Comparison of ENCODE assay signal across 8 mouse cellular contexts in genomic region chr15:78778077-78778870, GRCm38 (mm10). TPM values are rescaled to one million over a fixed set of nuclear protein-coding genes. Genes with fewer than 3 reads are reported as not detected.
DNase-seq lines count a peak whose midpoint lies in the region; ATAC-seq lines count a peak whose summit lies in the region.

No protein-coding gene starts in this region.

- peaks cover 18% of the 10 kb centered on the region for H3K4me1 ChIP-seq in heart, embryonic 15.5 days (replicated peaks)
- H3K4me1 ChIP-seq in liver, embryonic 13.5 days (replicated peaks) = peaks cover 21% of the 10 kb centered on the region
- peaks cover 13% of the 10 kb centered on the region for H3K4me1 ChIP-seq in neural tube, embryonic 15.5 days

- peak; percentile 71 for ATAC-seq in CD4-positive, CD25-positive, alpha-beta regulatory T cell, adult 4 months
- 0 out of 2 replicates have a peak, but pooled peaks have one; percentile 27 for ATAC-seq in erythroid progenitor cell, adult 5-6 weeks (replicated peaks; ENCODE audit: low FRiP score, poor library complexity, severe bottlenecking)
- ATAC-seq in heart, embryonic 15.5 days (replicated peaks; ENCODE audit: insufficient number of reproducible peaks, insufficient read depth, low FRiP score, low read depth) = peak; percentile 34; the same call in 1 of the 2 replicates
- ATAC-seq in liver, embryonic 13.5 days (ENCODE audit: low read depth) = peak; percentile 30; the same call in 1 of the 2 replicates
- peak; percentile 40; the same call in 1 of the 2 replicates for ATAC-seq in neural tube, embryonic 15.5 days (ENCODE audit: low FRiP score)

- H3K4me3 ChIP-seq in heart, embryonic 15.5 days = no peak overlapping the region
- H3K4me3 ChIP-seq in liver, embryonic 13.5 days (replicated peaks) = no peak overlapping the region
- no peak overlapping the region for H3K4me3 ChIP-seq in neural tube, embryonic 15.5 days (replicated peaks)

- H3K36me3 ChIP-seq in heart, embryonic 15.5 days = peaks cover 14% of the 10 kb centered on the region; the same call in 1 of the 2 replicates
- H3K36me3 ChIP-seq in liver, embryonic 13.5 days = peaks cover 11% of the 10 kb centered on the region
- H3K36me3 ChIP-seq in neural tube, embryonic 15.5 days = no peaks in the 10 kb centered on the region

- H3K9me3 ChIP-seq in heart, embryonic 15.5 days (replicated peaks) = no peaks in the 10 kb centered on the region
- no peaks in the 10 kb centered on the region for H3K9me3 ChIP-seq in liver, embryonic 13.5 days (replicated peaks)
- H3K9me3 ChIP-seq in neural tube, embryonic 15.5 days (replicated peaks) = no peaks in the 10 kb centered on the region

- no peak overlapping the region for H3K4me2 ChIP-seq in heart, embryonic 15.5 days
- no peak overlapping the region for H3K4me2 ChIP-seq in liver, embryonic 13.5 days
- H3K4me2 ChIP-seq in neural tube, embryonic 15.5 days = no peak overlapping the region

- H3K9ac ChIP-seq in heart, embryonic 15.5 days = no peak overlapping the region
- no peak overlapping the region for H3K9ac ChIP-seq in liver, embryonic 13.5 days
- H3K9ac ChIP-seq in neural tube, embryonic 15.5 days (replicated peaks) = no peak overlapping the region

- DNase-seq in brain, adult 2 months (ENCODE audit: low read depth, low spot score) = peak; percentile 95
- DNase-seq in kidney, postnatal 25 days = peak; percentile 96 to 97
- DNase-seq in liver, embryonic 13.5 days = peak; percentile 48
- DNase-seq in testis, postnatal 10 days (ENCODE audit: low spot score) = peak; percentile 91

- no peaks in the 10 kb centered on the region for H3K27me3 ChIP-seq in heart, embryonic 15.5 days
- no peaks in the 10 kb centered on the region; the same call in 1 of the 2 replicates for H3K27me3 ChIP-seq in liver, embryonic 13.5 days
- no peaks in the 10 kb centered on the region; the same call in 1 of the 2 replicates for H3K27me3 ChIP-seq in neural tube, embryonic 15.5 days (replicated peaks)

- 0 out of 2 replicates have a peak overlapping the region, but pooled peaks have one; percentile 16 for H3K27ac ChIP-seq in heart, embryonic 15.5 days
- H3K27ac ChIP-seq in liver, embryonic 13.5 days = peak overlapping the region; percentile 37; the same call in 1 of the 2 replicates
- H3K27ac ChIP-seq in neural tube, embryonic 15.5 days (replicated peaks) = peak overlapping the region; percentile 33; the same call in 1 of the 2 replicates

- WGBS in heart, embryonic 15.5 days = 65% methylated on average over 13 of the region's 15 CpGs
- 65% methylated on average over 13 of the region's 15 CpGs for WGBS in liver, embryonic 13.5 days (ENCODE audit: insufficient replicate concordance)
- 49% methylated on average over 13 of the region's 15 CpGs for WGBS in neural tube, embryonic 15.5 days

RNA-seq across cellular contexts. Expression of gene Mfng, which starts 5.0 kb away (rescaled TPM):
- polyA plus RNA-seq in CD4-positive, CD25-positive, alpha-beta regulatory T cell, adult 4 months (2017; shearing (Covaris generic)) = 100 to 1,000 TPM in 1 of 2 experiments, 10 to 100 TPM in 1; 61.3 to 136 TPM
- 1.7 and 1.8 TPM in 2 replicates for total RNA-seq in erythroid progenitor cell, adult 5-6 weeks (2015; ENCODE audit: low replicate concordance)
- 2.3 TPM in 1 of 2 replicates, not detected in the other for total RNA-seq in erythroid progenitor cell, adult 5-6 weeks (2017; ENCODE audit: low replicate concordance)
- 13.6 and 21.0 TPM in 2 replicates for polyA plus RNA-seq in heart, embryonic 15.5 days (2015; fragmentation: Nextera tagmentation; extraction: Ambion mirVana)
- 7.0 and 7.2 TPM in 2 replicates for polyA plus RNA-seq in liver, embryonic 13.5 days (2015; fragmentation: Nextera tagmentation; extraction: Ambion mirVana)
- 14.5 and 22.6 TPM in 2 replicates for polyA plus RNA-seq in neural tube, embryonic 15.5 days (2015; fragmentation: Nextera tagmentation; extraction: Ambion mirVana)

RNA-seq across cellular contexts. Expression of gene Card10, which starts 24.6 kb away (rescaled TPM):
- polyA plus RNA-seq in CD4-positive, CD25-positive, alpha-beta regulatory T cell, adult 4 months (2017; shearing (Covaris generic)) = not detected
- 0.42 and 0.72 TPM in 2 replicates for total RNA-seq in erythroid progenitor cell, adult 5-6 weeks (2015; ENCODE audit: low replicate concordance)
- not detected in 2 replicates for total RNA-seq in erythroid progenitor cell, adult 5-6 weeks (2017; ENCODE audit: low replicate concordance)
- polyA plus RNA-seq in heart, embryonic 15.5 days (2015; fragmentation: Nextera tagmentation; extraction: Ambion mirVana) = 5.7 and 7.6 TPM in 2 replicates
- 1.1 and 1.3 TPM in 2 replicates for polyA plus RNA-seq in liver, embryonic 13.5 days (2015; fragmentation: Nextera tagmentation; extraction: Ambion mirVana)
- polyA plus RNA-seq in neural tube, embryonic 15.5 days (2015; fragmentation: Nextera tagmentation; extraction: Ambion mirVana) = 1.9 and 3.7 TPM in 2 replicates

RNA-seq across cellular contexts. Expression of gene Elfn2, which starts 59.7 kb away (rescaled TPM):
- polyA plus RNA-seq in CD4-positive, CD25-positive, alpha-beta regulatory T cell, adult 4 months (2017; shearing (Covaris generic)) = under 1 TPM in 1 of 2 experiments, not detected in 1; 0.10 TPM
- total RNA-seq in erythroid progenitor cell, adult 5-6 weeks (2015; ENCODE audit: low replicate concordance) = not detected in 2 replicates
- not detected in 2 replicates for total RNA-seq in erythroid progenitor cell, adult 5-6 weeks (2017; ENCODE audit: low replicate concordance)
- 0.10 and 0.19 TPM in 2 replicates for polyA plus RNA-seq in heart, embryonic 15.5 days (2015; fragmentation: Nextera tagmentation; extraction: Ambion mirVana)
- polyA plus RNA-seq in liver, embryonic 13.5 days (2015; fragmentation: Nextera tagmentation; extraction: Ambion mirVana) = 0.01 TPM in 1 of 2 replicates, not detected in the other
- polyA plus RNA-seq in neural tube, embryonic 15.5 days (2015; fragmentation: Nextera tagmentation; extraction: Ambion mirVana) = 9.8 and 10.6 TPM in 2 replicates
